Mouse (Mus musculus) ovary, postnatal 14 days (tissue): ENCODE results near the gene P3h3.

ENCODE experiments used
- DNase-seq: peaks from one replicate; pipeline ENCODE4 v3.0.0; 2022; ENCODE audit warnings: low spot score

Gene P3h3

GRCm38 (mm10) chr6:124865766-124866362 lies 8.3 kb upstream of the P3h3 start:
- DNase-seq: no peak

GRCm38 (mm10) chr6:124863658-124864298 lies 6.2 kb upstream of the P3h3 start, which contains the start of gene Gpr162:
Gpr162 (minus strand) TSS chr6:124863983.
- DNase-seq: peak; percentile 50

GRCm38 (mm10) chr6:124863125-124863657 lies 5.6 kb upstream of the P3h3 start:
- DNase-seq: no peak

- DNase-seq: no peak
These were observed 5.0 kb upstream of the P3h3 start for GRCm38 (mm10) chr6:124862406-124863124.

- no peak for DNase-seq
These were observed 4.2 kb upstream of the P3h3 start for GRCm38 (mm10) chr6:124861802-124862201.

- no peak for DNase-seq
These were observed 3.7 kb upstream of the P3h3 start for GRCm38 (mm10) chr6:124861266-124861665.

GRCm38 (mm10) chr6:124860511-124860910 lies 3.0 kb upstream of the P3h3 start:
- DNase-seq: no peak

- peak; percentile 89 for DNase-seq
These were observed 2.2 kb upstream of the P3h3 start for GRCm38 (mm10) chr6:124859725-124860124.

GRCm38 (mm10) chr6:124858561-124859318 lies 1.2 kb upstream of the P3h3 start:
- DNase-seq: no peak

- DNase-seq: no peak
These were observed 433 bp upstream of the P3h3 start for GRCm38 (mm10) chr6:124857840-124858530.

- no peak for DNase-seq
These were observed 1.2 kb downstream of the P3h3 start for GRCm38 (mm10) chr6:124856321-124856720.

- DNase-seq: no peak
These were observed 2.9 kb downstream of the P3h3 start for GRCm38 (mm10) chr6:124854647-124855046.

GRCm38 (mm10) chr6:124850535-124850934 lies 7.0 kb downstream of the P3h3 start:
- DNase-seq: no peak

- peak; percentile 94 for DNase-seq
These were observed 10.2 kb downstream of the P3h3 start for GRCm38 (mm10) chr6:124847305-124847704.

GRCm38 (mm10) chr6:124840241-124841167 lies 17.0 kb downstream of the P3h3 start, which contains the start of gene Gnb3:
Gnb3 (minus strand) TSS chr6:124840275.
- no peak for DNase-seq

- DNase-seq: no peak
These were observed 17.7 kb downstream of the P3h3 start for GRCm38 (mm10) chr6:124839805-124840204.

GRCm38 (mm10) chr6:124836411-124836810 lies 21.1 kb downstream of the P3h3 start:
- no peak for DNase-seq

GRCm38 (mm10) chr6:124835531-124835930 lies 22.0 kb downstream of the P3h3 start:
- DNase-seq: no peak

- DNase-seq: no peak
These were observed 23.0 kb downstream of the P3h3 start for GRCm38 (mm10) chr6:124834512-124835081.

GRCm38 (mm10) chr6:124831649-124832048 lies 25.9 kb downstream of the P3h3 start:
- no peak for DNase-seq
